Mouse (Mus musculus) fibroblast of lung, adult 2 months (primary cell): Measurements from ENCODE around the gene Rab3c.

Source experiments
- DNase-seq: peaks from one replicate; pipeline ENCODE4 v3.0.0-alpha.2; 2011; ENCODE audit warnings: low read depth

Rab3c gene

GRCm38 (mm10) chr13:110280563-110281144 lies at the start of gene Rab3c:
Gene Rab3c (minus strand): TSS chr13:110280996.
- DNase-seq = no peak

- peak; percentile 16 for DNase-seq
Observed at GRCm38 (mm10) chr13:110318746-110319145, 38.0 kb upstream of the Rab3c start.

- no peak for DNase-seq
Observed at GRCm38 (mm10) chr13:110307188-110307587, 26.4 kb upstream of the Rab3c start.

- no peak for DNase-seq
Observed at GRCm38 (mm10) chr13:110297112-110297511, 16.3 kb upstream of the Rab3c start.

- DNase-seq = no peak
Observed at GRCm38 (mm10) chr13:110288499-110288898, 7.7 kb upstream of the Rab3c start.

- no peak for DNase-seq
Observed at GRCm38 (mm10) chr13:110283781-110284180, 3.0 kb upstream of the Rab3c start.

DNA sequence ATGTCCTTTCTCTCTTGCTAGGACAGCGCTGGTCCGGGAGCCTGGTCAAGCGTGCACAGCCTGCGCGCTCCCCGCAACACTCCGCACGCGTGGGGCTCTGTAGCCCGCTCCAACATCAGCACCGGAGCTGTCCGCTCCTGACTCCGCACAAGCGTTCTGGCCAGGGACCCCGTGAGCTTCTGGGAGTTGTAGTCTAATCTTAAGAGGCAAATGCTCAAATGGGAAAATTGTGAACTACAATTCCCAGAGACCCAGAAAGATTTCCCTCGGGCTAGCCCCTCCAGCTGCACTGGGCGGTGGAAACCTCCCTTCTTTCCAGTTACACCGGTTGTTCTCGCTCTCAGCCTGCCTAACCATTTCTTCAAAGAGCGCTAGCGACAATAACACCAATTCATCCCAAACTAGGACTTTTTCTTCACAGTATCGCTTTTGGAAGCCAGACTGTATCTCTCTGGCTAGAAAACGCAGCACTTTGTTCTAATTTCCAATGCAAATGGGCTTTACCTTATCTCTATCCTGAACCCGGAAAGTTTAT lies 701 bp downstream of the Rab3c start:
- DNase-seq = peak; percentile 38

DNA sequence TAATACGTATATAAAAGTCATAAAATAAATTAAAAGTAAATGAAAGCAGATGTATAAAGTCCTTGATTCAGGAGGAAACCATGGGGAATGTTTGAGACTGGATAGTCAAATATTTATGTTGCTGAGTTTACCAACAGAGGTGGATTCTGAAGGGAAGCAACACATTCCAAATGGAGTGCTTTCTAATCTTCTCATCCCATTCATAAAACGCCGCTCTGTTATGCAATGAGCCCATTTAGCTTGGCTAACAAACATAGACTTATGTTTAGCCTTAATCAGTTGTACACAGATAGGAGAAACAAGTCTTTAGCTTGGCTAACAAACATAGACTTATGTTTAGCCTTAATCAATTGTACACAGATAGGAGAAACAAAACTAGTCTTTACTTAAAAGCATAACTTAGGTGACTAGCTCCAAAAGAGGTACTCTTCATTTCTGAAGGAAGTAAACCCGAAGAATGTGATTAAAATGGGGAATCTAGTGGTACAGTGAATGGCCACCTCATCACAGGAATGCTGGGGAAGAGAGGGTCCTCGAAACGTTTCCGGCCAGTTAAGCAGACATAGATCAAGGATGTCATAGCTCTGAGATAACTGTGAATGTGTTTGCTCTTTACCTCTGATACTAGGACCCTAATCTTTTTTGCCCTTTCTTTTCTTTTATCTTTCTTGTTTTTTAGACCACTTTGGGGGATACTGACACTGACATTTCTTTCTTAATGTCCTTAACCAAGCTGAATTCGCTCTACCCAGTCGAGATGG lies 1.6 kb downstream of the Rab3c start:
- DNase-seq = no peak

DNA sequence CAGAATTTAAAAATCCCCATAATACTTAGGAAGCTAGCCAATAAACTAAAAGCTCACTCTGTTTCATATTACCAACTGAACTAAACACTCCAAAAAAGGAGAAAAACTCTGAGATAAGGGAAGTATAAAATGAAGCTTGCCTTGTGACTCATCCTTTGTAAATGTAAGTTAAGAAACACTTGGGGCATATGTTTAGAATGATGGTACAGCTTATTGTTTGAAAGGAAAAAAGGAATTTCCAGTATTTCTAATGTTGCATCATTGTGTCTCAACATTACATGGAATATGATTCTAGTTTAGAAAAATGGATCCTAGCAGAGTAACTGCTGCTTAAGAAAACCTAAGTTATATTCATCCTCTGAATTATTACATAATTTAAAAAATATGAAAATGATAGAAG lies 3.1 kb downstream of the Rab3c start:
- no peak for DNase-seq

DNA sequence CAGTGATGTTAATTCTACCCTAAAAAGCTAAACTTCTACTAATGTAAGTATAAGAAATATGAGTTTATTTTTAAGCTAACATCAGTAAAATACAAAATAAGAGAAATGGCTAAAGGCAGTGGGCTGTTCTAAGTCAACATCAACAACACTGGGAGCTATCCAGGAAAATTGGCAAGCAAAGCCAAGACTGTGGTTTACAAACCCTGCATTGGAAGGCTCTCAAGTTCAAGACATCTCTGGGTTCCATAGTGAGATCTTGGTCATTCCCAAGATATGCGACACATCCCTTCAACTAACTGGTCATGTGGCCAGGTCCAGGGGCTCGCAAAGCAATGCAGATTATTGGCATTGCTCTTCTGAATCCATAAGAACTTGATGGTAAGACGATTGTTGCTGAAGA lies 5.3 kb downstream of the Rab3c start:
- no peak for DNase-seq

GRCm38 (mm10) chr13:110260649-110261048 lies 20.1 kb downstream of the Rab3c start:
- no peak for DNase-seq

GRCm38 (mm10) chr13:110251453-110251852 lies 29.3 kb downstream of the Rab3c start:
- DNase-seq = no peak

DNA sequence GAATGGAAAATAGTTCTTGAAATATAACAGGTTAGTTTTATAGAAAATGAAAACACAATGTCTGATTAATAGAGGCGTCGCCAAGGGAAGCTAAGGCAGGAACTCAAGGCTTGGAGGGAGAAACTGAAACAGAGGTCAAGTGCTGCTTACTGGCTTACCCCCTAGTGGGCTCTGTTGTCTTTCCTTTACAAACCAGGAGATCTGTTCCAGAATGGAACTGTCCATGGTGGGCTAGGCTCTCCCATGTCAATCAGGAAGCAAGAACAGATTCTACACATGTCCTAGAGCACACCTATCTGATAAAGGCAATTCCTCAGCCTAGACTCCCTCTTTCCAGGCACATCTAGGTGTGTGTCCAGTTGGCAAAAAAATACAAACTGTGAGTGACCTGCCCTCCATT lies 32.3 kb downstream of the Rab3c start:
- no peak for DNase-seq

- DNase-seq = no peak
Observed at GRCm38 (mm10) chr13:110238970-110239369, 41.8 kb downstream of the Rab3c start.

- DNase-seq = no peak
Observed at GRCm38 (mm10) chr13:110237209-110237935, 43.4 kb downstream of the Rab3c start.

DNA sequence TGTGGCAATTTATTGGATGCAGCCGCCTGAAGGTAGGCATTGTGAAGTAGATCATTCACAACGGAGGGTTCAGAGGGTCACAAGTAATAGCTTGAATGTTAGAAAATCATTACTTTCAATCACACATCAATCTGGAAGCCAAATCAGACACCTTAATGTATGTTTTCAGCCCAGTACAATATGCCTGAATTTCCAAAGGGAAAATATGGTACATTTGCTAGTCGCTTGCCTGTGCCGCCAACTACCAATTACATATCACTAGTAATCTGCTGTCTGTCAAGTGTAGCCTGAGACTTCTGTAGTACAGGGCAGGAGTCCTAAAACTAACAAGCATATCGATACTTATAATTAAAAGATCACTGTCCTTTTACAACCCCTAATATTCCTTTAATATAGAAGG lies 47.4 kb downstream of the Rab3c start:
- no peak for DNase-seq

DNA sequence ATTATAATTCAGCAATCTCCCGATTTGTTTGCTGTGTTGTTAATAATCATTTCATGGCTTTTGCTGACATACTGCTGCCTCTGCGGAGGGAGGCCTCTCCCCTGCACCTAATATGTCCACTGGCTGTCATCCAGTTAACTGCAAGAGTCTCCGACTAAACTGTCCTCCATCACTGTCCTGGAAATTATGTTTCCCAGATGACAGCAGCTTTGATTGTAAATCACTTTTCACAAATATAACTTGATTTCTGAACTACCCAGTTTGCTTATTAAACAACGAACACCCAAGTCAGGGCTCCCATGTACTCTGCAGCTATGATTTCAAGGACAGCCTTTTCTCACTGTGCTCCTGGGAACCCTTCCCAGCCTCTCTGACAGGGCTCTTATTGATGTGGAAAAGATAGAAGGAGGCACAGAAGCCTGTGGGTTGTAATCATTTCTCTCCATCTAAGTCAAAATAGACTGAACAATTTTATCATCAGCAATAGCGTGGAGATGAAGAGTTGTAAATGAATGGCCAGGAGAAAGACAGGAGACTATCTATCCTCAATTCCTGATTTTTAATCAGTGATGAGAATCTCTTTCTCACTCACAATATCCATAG lies 49.6 kb downstream of the Rab3c start:
- DNase-seq = no peak

DNA sequence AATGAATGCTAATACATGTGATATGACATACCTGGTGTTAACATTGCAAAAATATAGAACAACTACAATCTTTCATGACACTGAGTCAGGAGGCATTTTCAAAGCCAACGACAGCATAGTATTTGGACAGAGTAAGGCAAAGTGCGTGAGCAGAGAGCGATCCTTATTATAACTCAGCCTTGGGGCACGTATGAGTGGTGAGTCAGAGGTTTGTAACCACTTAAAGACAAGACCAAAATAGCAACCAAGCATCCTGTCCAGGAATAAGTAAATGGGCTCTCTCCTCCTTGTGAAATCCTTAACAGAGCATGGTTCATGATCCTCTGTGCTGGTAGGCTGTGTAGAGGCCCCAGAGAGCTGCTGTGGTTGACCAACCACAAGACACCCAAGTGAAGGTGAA lies 50.8 kb downstream of the Rab3c start:
- DNase-seq = peak; percentile 65

GRCm38 (mm10) chr13:110219195-110219594 lies 61.6 kb downstream of the Rab3c start:
- no peak for DNase-seq

- peak; percentile 40 for DNase-seq
Observed at GRCm38 (mm10) chr13:110218497-110218896, 62.3 kb downstream of the Rab3c start.

DNA sequence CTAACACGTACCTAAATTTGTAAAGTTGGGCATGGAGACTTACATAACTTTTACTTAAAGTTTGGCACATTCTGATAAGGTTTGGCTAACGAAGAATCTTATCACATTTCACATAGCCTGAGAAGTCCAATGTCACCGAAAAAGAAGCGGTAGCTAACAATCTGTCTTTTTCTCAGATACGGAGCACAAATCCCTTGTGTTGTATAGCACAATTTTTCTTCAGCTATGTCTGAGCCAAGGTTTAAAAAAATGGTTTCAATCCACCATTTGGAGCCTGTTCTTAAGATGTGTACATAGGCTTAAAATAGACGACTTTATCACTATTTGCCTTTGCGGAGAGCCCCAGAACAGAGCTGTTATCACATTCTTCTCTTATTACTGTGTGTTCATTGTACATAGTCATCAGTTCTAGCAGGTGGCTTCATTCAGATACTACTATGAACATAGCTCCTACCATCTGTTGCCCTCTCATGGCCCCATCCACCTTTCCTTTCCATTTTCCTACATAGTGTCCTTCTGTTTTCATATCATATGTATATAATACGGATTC lies 69.2 kb downstream of the Rab3c start:
- DNase-seq = no peak

DNA sequence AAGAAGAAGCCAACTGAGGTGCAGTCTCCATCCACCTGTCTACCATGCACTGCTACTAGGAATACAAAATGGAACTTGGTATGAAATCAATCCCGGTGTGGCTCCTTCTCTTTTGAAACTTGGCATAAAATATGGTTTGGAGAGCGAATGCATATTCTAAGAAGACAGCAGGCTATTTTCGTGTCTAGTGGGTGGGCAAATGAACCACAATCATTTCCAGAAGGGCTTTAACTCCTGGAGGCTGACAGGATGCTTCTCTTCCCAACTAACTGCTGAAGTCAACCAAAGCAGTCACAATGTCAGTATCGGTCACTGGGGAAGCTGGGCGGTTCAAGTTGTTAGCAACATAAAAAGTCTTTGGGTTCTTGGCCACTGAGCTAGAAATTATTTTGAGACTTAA lies 81.9 kb downstream of the Rab3c start:
- no peak for DNase-seq
